Mouse (Mus musculus) MEL (cell line): ENCODE data around the gene Psmd9. TPM values are rescaled to one million over a fixed set of nuclear protein-coding genes. Genes with fewer than 3 reads are reported as not detected.
"Not testable (repeated sequence)": the region's sequence is repeated elsewhere in the genome, so short reads cannot be mapped to it uniquely, and the experiment has no call there.

Experiments
- DNase-seq: peaks from one replicate; pipeline ENCODE4 v3.0.0; 2011; ENCODE audit warnings: low read depth, low spot score
- H3K27ac ChIP-seq: 2 replicates; pipeline ENCODE4 v1.5.1; 2012; ENCODE audit warnings: low read depth, mild to moderate bottlenecking, control low read depth, low read length, moderate library complexity; ENCODE audit not compliant: control insufficient read depth
- H3K27me3 ChIP-seq, 2 experiments: fragments of 150-350 bp in 1 of 2; sonication (generic) in 1 of 2; 2 replicates each; pipeline ENCODE4 v1.6.1; 2012; ENCODE audit warnings: low read length in 2 of 2, mild to moderate bottlenecking in 2 of 2, improper control_type of control experiment in 1 of 2, moderate library complexity in 1 of 2; ENCODE audit not compliant: insufficient read depth in 2 of 2, control insufficient read depth in 1 of 2
- H3K36me3 ChIP-seq, 2 experiments: 2 replicates each; pipeline ENCODE4 v1.6.1; 2012 to 2014; ENCODE audit warnings: low read length in 2 of 2, improper control_type of control experiment in 1 of 2, inconsistent platforms in 1 of 2, mild to moderate bottlenecking in 1 of 2; ENCODE audit not compliant: insufficient read depth in 2 of 2, control insufficient read depth in 1 of 2
- H3K4me1 ChIP-seq, 2 experiments: fragments of 150-350 bp in 1 of 2; sonication (generic) in 1 of 2; 2 replicates each; pipeline ENCODE4 v1.6.1; 2012; ENCODE audit warnings: low read length in 2 of 2, improper control_type of control experiment in 1 of 2, mild to moderate bottlenecking in 1 of 2; ENCODE audit not compliant: insufficient read depth in 2 of 2, control insufficient read depth in 1 of 2
- H3K4me3 ChIP-seq, 2 experiments: fragments of 150-350 bp in 1 of 2; sonication (generic) in 1 of 2; 2 replicates each; pipeline ENCODE4 v1.5.1; 2012; ENCODE audit warnings: low read depth in 2 of 2, low read length in 2 of 2, mild to moderate bottlenecking in 2 of 2, moderate library complexity in 2 of 2, control low read depth in 1 of 2, improper control_type of control experiment in 1 of 2; ENCODE audit not compliant: control insufficient read depth in 1 of 2, insufficient read depth in 1 of 2
- H3K79me2 ChIP-seq: 2 replicates; pipeline ENCODE4 v1.6.1; 2012; ENCODE audit warnings: mild to moderate bottlenecking, low read length, moderate library complexity; ENCODE audit not compliant: control insufficient read depth, poor library complexity, insufficient read depth
- H3K9ac ChIP-seq: 2 replicates; pipeline ENCODE4 v1.6.1; 2012; ENCODE audit warnings: low read depth, mild to moderate bottlenecking, control low read depth, low read length, moderate library complexity; ENCODE audit not compliant: control insufficient read depth, poor library complexity, severe bottlenecking
- H3K9me3 ChIP-seq: fragments of 150-350 bp; sonication (generic); replicated peaks from 2 replicates; pipeline ENCODE4 v1.6.1; 2012; ENCODE audit warnings: mild to moderate bottlenecking, low read length, improper control_type of control experiment, moderate library complexity; ENCODE audit not compliant: insufficient read depth
- CHD1 ChIP-seq: IDR thresholded peaks from 2 replicates; pipeline ENCODE4 v1.6.1; 2012; ENCODE audit warnings: low read depth, mild to moderate bottlenecking, inconsistent platforms, low read length, improper control_type of control experiment
- CHD2 ChIP-seq: IDR thresholded peaks from 2 replicates; pipeline ENCODE4 v1.6.1; 2011; ENCODE audit warnings: low read length, improper control_type of control experiment
- E2F4 ChIP-seq: IDR thresholded peaks from 2 replicates; pipeline ENCODE4 v1.6.1; 2011; ENCODE audit warnings: low read depth, low read length, improper control_type of control experiment, borderline replicate concordance
- EP300 ChIP-seq, 2 experiments: IDR thresholded peaks; 2 replicates each; pipeline ENCODE4 v1.6.1; 2011; ENCODE audit warnings: improper control_type of control experiment in 2 of 2, low read length in 2 of 2, low read depth in 1 of 2, mild to moderate bottlenecking in 1 of 2
- GABPA ChIP-seq: IDR thresholded peaks from 2 replicates; pipeline ENCODE4 v1.6.1; 2012; ENCODE audit warnings: low read depth, mild to moderate bottlenecking, inconsistent platforms, low read length, improper control_type of control experiment, moderate library complexity
- GATA1 ChIP-seq: IDR thresholded peaks from 2 replicates; pipeline ENCODE4 v1.6.1; 2011; ENCODE audit warnings: low read depth, low read length, improper control_type of control experiment
- HCFC1 ChIP-seq: IDR thresholded peaks from 2 replicates; pipeline ENCODE4 v1.6.1; 2012; ENCODE audit warnings: low read depth, mild to moderate bottlenecking, inconsistent platforms, low read length, improper control_type of control experiment, moderate library complexity
- JUND ChIP-seq: IDR thresholded peaks from 2 replicates; pipeline ENCODE4 v1.6.1; 2011; ENCODE audit warnings: low read depth, mild to moderate bottlenecking, improper control_type of control experiment, low read length
- MAX ChIP-seq: IDR thresholded peaks from 2 replicates; pipeline ENCODE4 v1.6.1; 2011; ENCODE audit warnings: low read length, improper control_type of control experiment
- MAZ ChIP-seq: IDR thresholded peaks from 2 replicates; pipeline ENCODE4 v1.6.1; 2012; ENCODE audit warnings: low read depth, mild to moderate bottlenecking, inconsistent platforms, low read length, improper control_type of control experiment
- MEF2A ChIP-seq: IDR thresholded peaks from 2 replicates; pipeline ENCODE4 v1.6.1; 2014; ENCODE audit warnings: low read depth, mild to moderate bottlenecking, inconsistent platforms, low read length, improper control_type of control experiment; ENCODE audit not compliant: poor library complexity, insufficient replicate concordance, severe bottlenecking; ENCODE audit errors: extremely low read depth
- NRF1 ChIP-seq: IDR thresholded peaks from 2 replicates; pipeline ENCODE4 v1.6.1; 2014; ENCODE audit warnings: low read depth, mild to moderate bottlenecking, inconsistent platforms, low read length, improper control_type of control experiment, moderate library complexity; ENCODE audit not compliant: poor library complexity, insufficient read depth, severe bottlenecking
- POLR2AphosphoS2 ChIP-seq: IDR thresholded peaks from 2 replicates; pipeline ENCODE4 v1.6.1; 2011; ENCODE audit warnings: low read length, improper control_type of control experiment
- RAD21 ChIP-seq: IDR thresholded peaks from 2 replicates; pipeline ENCODE4 v1.6.1; 2011; ENCODE audit warnings: mild to moderate bottlenecking, low read depth, low read length, improper control_type of control experiment
- SMC3 ChIP-seq: IDR thresholded peaks from 2 replicates; pipeline ENCODE4 v1.6.1; 2011; ENCODE audit warnings: low read depth, low read length, improper control_type of control experiment
- TAL1 ChIP-seq: IDR thresholded peaks from 2 replicates; pipeline ENCODE4 v1.6.1; 2012; ENCODE audit warnings: mild to moderate bottlenecking, inconsistent platforms, low read length, moderate library complexity, mixed read lengths
- polyA plus RNA-seq, 2 experiments: library from polyadenylated mRNA; stranded (reverse) in 1 of 2; unstranded in 1 of 2; fragments of >175 nt in 1 of 2; fragments of >200 nt in 1 of 2; gene quantifications; 2 replicates each; pipeline versions ENCODE4 v1.2.1 to v1.2.4; 2012; ENCODE audit warnings: low replicate concordance in 2 of 2, low read depth in 1 of 2; ENCODE audit not compliant: insufficient read length in 2 of 2, insufficient read depth in 1 of 2, missing spikeins in 1 of 2
- total RNA-seq: library from RNA; depleted of rRNA; stranded (reverse); fragments of 300-350 nt; gene quantifications from 2 replicates; pipeline ENCODE4 v1.2.3, GENCODE M21; 2012

The Psmd9 gene
- total and polyA plus RNA-seq, 3 experiments = 32.0 to 54.6 TPM; not detected in 1

- TF ChIP-seq HCFC1 = no peak
These were observed 53.8 kb downstream of the Psmd9 start (continued) for GRCm38 (mm10) chr5:123223051-123223410.

- Histone ChIP-seq H3K4me1 (peaks cover 9 to 12% of the 10 kb centered on the region in 2 experiments; a peak in 2 of 4 replicates), H3K9ac (peak overlapping the region; percentile 51; the same call in 1 of the 2 replicates), H3K36me3 (peaks cover 0 to 19% of the 10 kb centered on the region in 2 experiments; a peak in 2 of 4 replicates), H3K27ac (peak overlapping the region; percentile 87)
- H3K27me3 ChIP-seq, H3K79me2 ChIP-seq, DNase-seq, H3K9me3 ChIP-seq, H3K4me3 ChIP-seq: not testable (repeated sequence)
These were observed 54.6 kb downstream of the Psmd9 start for GRCm38 (mm10) chr5:123223861-123224260.

GRCm38 (mm10) chr5:123226851-123227250 lies 57.6 kb downstream of the Psmd9 start:
- H3K27me3 ChIP-seq = no peaks in the 10 kb centered on the region
- H3K9me3 ChIP-seq = no peaks in the 10 kb centered on the region
- no peak for DNase-seq
- H3K4me1 ChIP-seq = peaks cover 9 to 22% of the 10 kb centered on the region in 2 experiments; a peak in 3 of 4 replicates
- no peak for TF ChIP-seq RAD21
- no peak for TF ChIP-seq HCFC1
- TF ChIP-seq MAZ = no peak
- TF ChIP-seq POLR2AphosphoS2 = no peak
- TF ChIP-seq TAL1 = no peak
- TF ChIP-seq NRF1 = no peak
- no peak for TF ChIP-seq SMC3
- TF ChIP-seq EP300 (IDR thresholded peaks at IDR 0.05; ENCODE audit: low read depth in 1 of 2, low read length in 2 of 2) = no peak
- TF ChIP-seq GATA1 = no peak
- TF ChIP-seq MAX = no peak
- TF ChIP-seq JUND = no peak
- TF ChIP-seq GABPA = no peak
- no peak for TF ChIP-seq CHD2
- TF ChIP-seq MEF2A = no peak
- no peak for TF ChIP-seq CHD1
- TF ChIP-seq E2F4 = no peak
- no peak overlapping the region for H3K4me3 ChIP-seq
- H3K9ac ChIP-seq = no peak overlapping the region
- H3K79me2 ChIP-seq = peaks cover 21% of the 10 kb centered on the region
- H3K27ac ChIP-seq = no peak overlapping the region
- H3K36me3 ChIP-seq = peaks cover 0 to 35% of the 10 kb centered on the region in 2 experiments; a peak in 2 of 4 replicates
